Mouse (Mus musculus) lung, adult 2 months (tissue): ENCODE measurements around the gene Ifi209.
"Not testable (repeated sequence)": the region's sequence is repeated elsewhere in the genome, so short reads cannot be mapped to it uniquely, and the experiment has no call there.

Source experiments
- CTCF ChIP-seq: fragments of 200-500 bp; IDR thresholded peaks from 2 replicates; pipeline ENCODE4 v1.5.1; 2011; ENCODE audit warnings: mild to moderate bottlenecking, low read length, control low read depth; ENCODE audit not compliant: insufficient read depth
- POLR2A ChIP-seq: fragments of 200-500 bp; IDR thresholded peaks from 2 replicates; pipeline ENCODE4 v1.6.1; 2011; ENCODE audit warnings: low read depth, mild to moderate bottlenecking, control low read depth, low read length, borderline replicate concordance; ENCODE audit errors: extremely low read depth

DNA sequence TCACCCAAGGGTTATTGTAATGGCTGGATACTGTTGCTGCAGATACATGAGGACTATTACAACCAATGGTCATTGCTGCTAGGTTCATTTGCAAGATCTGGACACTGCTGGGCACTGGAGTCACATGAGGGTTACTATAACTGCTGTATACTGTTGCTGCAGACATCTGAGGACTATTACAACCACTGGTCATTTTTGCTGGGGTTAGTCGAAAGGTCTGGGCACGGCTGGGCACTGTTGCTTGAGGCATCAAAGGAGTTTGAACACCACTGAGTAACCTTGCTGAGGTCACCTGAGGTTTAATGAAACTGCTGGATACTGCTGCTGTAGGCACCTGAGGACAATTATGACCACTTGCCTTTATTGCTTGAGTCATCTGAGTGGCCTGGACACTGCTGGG is 41.0 kb upstream of the Ifi209 start:
- not testable (repeated sequence) for TF ChIP-seq CTCF, POLR2A
